Comparison of ENCODE assay signal across 8 mouse cellular contexts in genomic region chr7:81706027-81706415, GRCm38 (mm10). TPM values are rescaled to one million over a fixed set of nuclear protein-coding genes. Genes with fewer than 3 reads are reported as not detected.
DNase-seq lines count a peak whose midpoint lies in the region; ATAC-seq lines count a peak whose summit lies in the region.

No protein-coding gene starts in this region.

- peak overlapping the region; percentile 68 for H3K4me3 ChIP-seq in embryonic facial prominence, embryonic 11.5 days (ENCODE audit: low read depth, low read length)
- peak overlapping the region; percentile 72 for H3K4me3 ChIP-seq in hindbrain, embryonic 12.5 days
- peak overlapping the region; percentile 67 for H3K4me3 ChIP-seq in midbrain, embryonic 14.5 days (replicated peaks; ENCODE audit: low read depth, low read length)

- no peak for ATAC-seq in embryonic facial prominence, embryonic 11.5 days (replicated peaks; ENCODE audit: insufficient number of reproducible peaks, low FRiP score, low TSS enrichment, low read depth)
- 0 out of 2 replicates have a peak, but pooled peaks have one; percentile 29 for ATAC-seq in hindbrain, embryonic 12.5 days (ENCODE audit: low FRiP score)
- ATAC-seq in midbrain, embryonic 14.5 days (ENCODE audit: low FRiP score, low TSS enrichment): no peak

- no peaks in the 10 kb centered on the region for H3K9me3 ChIP-seq in embryonic facial prominence, embryonic 11.5 days (replicated peaks; ENCODE audit: control insufficient read depth, low read length)
- H3K9me3 ChIP-seq in hindbrain, embryonic 12.5 days (replicated peaks): 0 out of 2 replicates have a peak, but pooled peaks cover 5% of the 10 kb centered on the region
- no peaks in the 10 kb centered on the region for H3K9me3 ChIP-seq in midbrain, embryonic 14.5 days (ENCODE audit: control insufficient read depth, low read length)

- peaks cover 3% of the 10 kb centered on the region for H3K27me3 ChIP-seq in embryonic facial prominence, embryonic 11.5 days (ENCODE audit: control insufficient read depth, insufficient read depth, low read length)
- H3K27me3 ChIP-seq in hindbrain, embryonic 12.5 days: peaks cover 33% of the 10 kb centered on the region
- H3K27me3 ChIP-seq in midbrain, embryonic 14.5 days (ENCODE audit: control insufficient read depth, insufficient read depth, low read length): 0 out of 2 replicates have a peak, but pooled peaks cover 2% of the 10 kb centered on the region

- peaks cover 4% of the 10 kb centered on the region; the same call in 1 of the 2 replicates for H3K4me1 ChIP-seq in embryonic facial prominence, embryonic 11.5 days (ENCODE audit: control insufficient read depth, insufficient read depth, low read length)
- peaks cover 13% of the 10 kb centered on the region for H3K4me1 ChIP-seq in hindbrain, embryonic 12.5 days
- peaks cover 7% of the 10 kb centered on the region for H3K4me1 ChIP-seq in midbrain, embryonic 14.5 days (ENCODE audit: control insufficient read depth, insufficient read depth, low read length)

- peak overlapping the region; percentile 74 for H3K9ac ChIP-seq in embryonic facial prominence, embryonic 11.5 days (replicated peaks; ENCODE audit: low read length)
- H3K9ac ChIP-seq in hindbrain, embryonic 12.5 days: peak overlapping the region; percentile 84
- peak overlapping the region; percentile 74; the same call in 1 of the 2 replicates for H3K9ac ChIP-seq in midbrain, embryonic 14.5 days (replicated peaks; ENCODE audit: low read length)

- DNase-seq in layer of hippocampus, adult 9-11 months: peak; percentile 19
- no peak for DNase-seq in layer of hippocampus, postnatal 36 days
- DNase-seq in embryonic facial prominence, embryonic 11.5 days (ENCODE audit: low spot score): no peak
- peak; percentile 41 for DNase-seq in midbrain, embryonic 14.5 days
- DNase-seq in spleen, postnatal 4 days (ENCODE audit: low spot score in 2 of 2): no peak
- DNase-seq in spleen, postnatal 14 days (ENCODE audit: low spot score in 2 of 2): no peak
- no peak for DNase-seq in gastrocnemius, postnatal 4 days (ENCODE audit: low spot score in 2 of 2)

- H3K27ac ChIP-seq in embryonic facial prominence, embryonic 11.5 days (replicated peaks; ENCODE audit: low read depth, low read length): no peak overlapping the region; the same call in 1 of the 2 replicates
- peak overlapping the region; percentile 74 for H3K27ac ChIP-seq in hindbrain, embryonic 12.5 days
- H3K27ac ChIP-seq in midbrain, embryonic 14.5 days (replicated peaks; ENCODE audit: low read depth, low read length): no peak overlapping the region; the same call in 1 of the 2 replicates

- 36% methylated on average over 12 of the region's 12 CpGs for WGBS in embryonic facial prominence, embryonic 11.5 days
- WGBS in hindbrain, embryonic 12.5 days: 32% methylated on average over 12 of the region's 12 CpGs
- 31% methylated on average over 12 of the region's 12 CpGs for WGBS in midbrain, embryonic 14.5 days

- no peaks in the 10 kb centered on the region for H3K36me3 ChIP-seq in embryonic facial prominence, embryonic 11.5 days (replicated peaks; ENCODE audit: control insufficient read depth, insufficient read depth, low read depth, low read length)
- H3K36me3 ChIP-seq in hindbrain, embryonic 12.5 days: no peaks in the 10 kb centered on the region
- no peaks in the 10 kb centered on the region for H3K36me3 ChIP-seq in midbrain, embryonic 14.5 days (ENCODE audit: control insufficient read depth, insufficient read depth, low read length)

- H3K4me2 ChIP-seq in embryonic facial prominence, embryonic 11.5 days (ENCODE audit: low read depth, low read length): peak overlapping the region; percentile 94
- peak overlapping the region; percentile 89 for H3K4me2 ChIP-seq in hindbrain, embryonic 12.5 days (replicated peaks)
- peak overlapping the region; percentile 82 for H3K4me2 ChIP-seq in midbrain, embryonic 14.5 days (ENCODE audit: low read length)

RNA-seq across cellular contexts. Expression of gene Homer2, which starts 1.3 kb away (rescaled TPM):
- 10 to 100 TPM; 88.6 to 92.1 TPM for total RNA-seq in layer of hippocampus, postnatal 36 days (2021)
- polyA plus RNA-seq in embryonic facial prominence, embryonic 11.5 days (2014; fragmentation: Nextera tagmentation; extraction: Ambion mirVana): 21.0 and 24.4 TPM in 2 replicates
- polyA plus RNA-seq in hindbrain, embryonic 12.5 days (2016; fragmentation: Nextera tagmentation; extraction: Ambion mirVana): 29.3 and 34.8 TPM in 2 replicates
- 19.1 and 21.7 TPM in 2 replicates for polyA plus RNA-seq in midbrain, embryonic 14.5 days (2014; fragmentation: Nextera tagmentation; extraction: Ambion mirVana)
- 10 to 100 TPM; 22.3 to 23.3 TPM for total RNA-seq in gastrocnemius, postnatal 4 days (2021)

RNA-seq across cellular contexts. Expression of gene Ramac, which starts 56.7 kb away (rescaled TPM):
- total RNA-seq in layer of hippocampus, postnatal 36 days (2021): 10 to 100 TPM; 68.4 to 75.5 TPM
- polyA plus RNA-seq in embryonic facial prominence, embryonic 11.5 days (2014; fragmentation: Nextera tagmentation; extraction: Ambion mirVana): 143 and 151 TPM in 2 replicates
- polyA plus RNA-seq in hindbrain, embryonic 12.5 days (2016; fragmentation: Nextera tagmentation; extraction: Ambion mirVana): 117 and 125 TPM in 2 replicates
- polyA plus RNA-seq in midbrain, embryonic 14.5 days (2014; fragmentation: Nextera tagmentation; extraction: Ambion mirVana): 151 and 157 TPM in 2 replicates
- 10 to 100 TPM; 31.5 to 35.9 TPM for total RNA-seq in gastrocnemius, postnatal 4 days (2021)

Comparison
In these comparisons a context has a peak if more than half of its experiments do, and no peak if none do; other contexts are left out.
1. DNase-seq: peak in layer of hippocampus, adult 9-11 months (single experiment) and midbrain, embryonic 14.5 days (single experiment); none in layer of hippocampus, postnatal 36 days (0 of 2), embryonic facial prominence, embryonic 11.5 days (single experiment), spleen, postnatal 4 days (0 of 2), spleen, postnatal 14 days (0 of 2) and gastrocnemius, postnatal 4 days (0 of 2).
2. Peak in every context shown above with its lines, with median percentiles within 50 percentile points of each other: H3K4me2 ChIP-seq, H3K4me3 ChIP-seq and H3K9ac ChIP-seq.